Mouse (Mus musculus) bone marrow macrophage, adult 2 months (primary cell): Measurements from ENCODE around the gene Borcs6. TPM values are rescaled to one million over a fixed set of nuclear protein-coding genes. Genes with fewer than 3 reads are reported as not detected.
A peak's percentile ranks its signal among the peaks of the same experiment; 100 is the strongest.
"Not testable (repeated sequence)": the region's sequence is repeated elsewhere in the genome, so short reads cannot be mapped to it uniquely, and the experiment has no call there.

Source experiments
- H3K27ac ChIP-seq: 2 replicates; pipeline ENCODE4 v1.5.1; 2012; ENCODE audit warnings: low read depth, low read length; ENCODE audit not compliant: insufficient read depth
- H3K4me1 ChIP-seq: 2 replicates; pipeline ENCODE4 v1.6.1; 2012; ENCODE audit warnings: low read length; ENCODE audit not compliant: control insufficient read depth, insufficient read depth
- H3K4me3 ChIP-seq: 2 replicates; pipeline ENCODE4 v1.5.1; 2012; ENCODE audit warnings: mild to moderate bottlenecking, low read length, moderate library complexity; ENCODE audit not compliant: insufficient read depth
- CTCF ChIP-seq: IDR thresholded peaks from 2 replicates; pipeline ENCODE4 v1.5.1; 2012; ENCODE audit warnings: low read depth, mild to moderate bottlenecking, low read length, moderate library complexity
- POLR2A ChIP-seq: IDR thresholded peaks from 2 replicates; pipeline ENCODE4 v1.6.1; 2012; ENCODE audit warnings: mild to moderate bottlenecking, low read depth, low read length, borderline replicate concordance
- polyA plus RNA-seq: library from polyadenylated mRNA; stranded (reverse); fragments of >200 nt; gene quantifications from 2 replicates; pipeline ENCODE4 v1.2.4, GENCODE M21; 2012; ENCODE audit not compliant: missing spikeins, insufficient read depth, insufficient read length

Gene Borcs6
- polyA plus RNA-seq, 1 experiment = 36.9 TPM

- TF ChIP-seq CTCF = no peak
- no peak for TF ChIP-seq POLR2A
- Histone ChIP-seq H3K4me3 (no peak overlapping the region), H3K4me1 (peaks cover 5% of the 10 kb centered on the region), H3K27ac (no peak overlapping the region)
Measured at GRCm38 (mm10) chr11:69087082-69087481, 27.6 kb downstream of the Borcs6 start.

DNA sequence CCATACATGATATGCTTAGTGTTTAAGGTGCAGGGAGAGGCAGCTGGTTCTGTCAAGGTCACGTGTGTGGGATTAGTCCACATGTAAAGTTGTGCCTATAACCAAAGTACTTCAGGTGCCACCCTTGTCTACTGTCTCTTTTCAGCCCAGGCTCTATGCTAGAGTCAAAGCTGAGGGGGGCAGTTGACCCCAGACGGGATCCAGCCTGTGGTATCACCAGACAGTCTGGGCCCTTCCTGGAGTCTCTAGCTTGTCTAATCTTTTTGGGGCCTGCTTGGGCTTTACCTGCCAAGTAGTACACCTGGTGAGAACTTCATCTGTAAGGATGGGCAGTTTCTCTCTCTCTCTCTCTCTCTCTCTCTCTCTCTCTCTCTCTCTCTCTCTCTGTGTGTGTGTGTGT, 28.1 kb downstream of the Borcs6 start:
- peak overlapping the region; percentile 99; the same call in 1 of the 2 replicates for H3K4me3 ChIP-seq

DNA sequence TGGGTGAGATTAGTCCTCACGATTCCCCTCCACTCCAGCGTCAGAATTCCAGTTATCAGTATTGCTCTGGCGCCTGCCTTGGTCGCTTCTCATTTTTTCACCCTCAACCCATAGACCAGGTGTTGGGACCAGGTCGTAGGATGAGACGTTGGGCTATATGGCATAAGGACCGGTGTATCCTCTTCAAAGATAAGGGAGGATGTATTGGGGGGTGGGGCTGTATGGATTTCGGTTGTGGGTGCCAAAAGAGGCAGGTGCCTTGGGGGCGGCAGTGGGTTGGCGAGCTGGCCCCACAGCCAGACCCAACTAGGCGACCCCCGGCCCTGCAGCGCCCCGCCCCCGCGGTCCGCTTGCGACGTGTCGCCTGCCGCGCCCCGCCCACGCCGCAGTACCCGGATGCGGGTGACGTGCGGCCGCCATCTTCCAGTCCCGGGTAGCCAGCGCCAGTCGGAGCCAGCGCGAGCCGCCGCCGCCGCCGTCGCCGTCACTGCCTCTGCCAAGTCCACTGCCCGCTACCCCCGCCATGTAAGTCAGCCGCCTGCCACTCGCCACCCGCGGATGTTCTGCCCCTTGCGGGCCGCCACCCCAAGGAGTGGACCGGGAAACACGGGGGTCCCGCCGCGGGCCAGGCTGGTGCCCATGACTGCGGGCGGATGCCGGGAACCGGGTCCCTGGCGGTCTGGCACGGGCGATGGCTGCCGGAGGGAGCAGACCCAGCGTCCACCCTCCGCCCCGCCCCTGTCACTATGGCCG, 28.8 kb downstream of the Borcs6 start, which contains the start of gene Vamp2:
Gene Vamp2, plus strand, starts transcription at position 388 of the 753 bp plus-strand sequence.
- Histone ChIP-seq H3K4me3 (peak within 1 kb of the TSS; percentile 99), H3K27ac (peak within 1 kb of the TSS; percentile 74), H3K4me1 (peaks cover 5% of the 10 kb centered on the region)
- TF ChIP-seq POLR2A = no peak
- no peak for TF ChIP-seq CTCF

More for the DNA sequence above, 28.1 kb downstream of the Borcs6 start:
- Histone ChIP-seq H3K27ac (no peak overlapping the region), H3K4me1 (peaks cover 5% of the 10 kb centered on the region)
- TF ChIP-seq POLR2A (no peak), CTCF (no peak)

DNA sequence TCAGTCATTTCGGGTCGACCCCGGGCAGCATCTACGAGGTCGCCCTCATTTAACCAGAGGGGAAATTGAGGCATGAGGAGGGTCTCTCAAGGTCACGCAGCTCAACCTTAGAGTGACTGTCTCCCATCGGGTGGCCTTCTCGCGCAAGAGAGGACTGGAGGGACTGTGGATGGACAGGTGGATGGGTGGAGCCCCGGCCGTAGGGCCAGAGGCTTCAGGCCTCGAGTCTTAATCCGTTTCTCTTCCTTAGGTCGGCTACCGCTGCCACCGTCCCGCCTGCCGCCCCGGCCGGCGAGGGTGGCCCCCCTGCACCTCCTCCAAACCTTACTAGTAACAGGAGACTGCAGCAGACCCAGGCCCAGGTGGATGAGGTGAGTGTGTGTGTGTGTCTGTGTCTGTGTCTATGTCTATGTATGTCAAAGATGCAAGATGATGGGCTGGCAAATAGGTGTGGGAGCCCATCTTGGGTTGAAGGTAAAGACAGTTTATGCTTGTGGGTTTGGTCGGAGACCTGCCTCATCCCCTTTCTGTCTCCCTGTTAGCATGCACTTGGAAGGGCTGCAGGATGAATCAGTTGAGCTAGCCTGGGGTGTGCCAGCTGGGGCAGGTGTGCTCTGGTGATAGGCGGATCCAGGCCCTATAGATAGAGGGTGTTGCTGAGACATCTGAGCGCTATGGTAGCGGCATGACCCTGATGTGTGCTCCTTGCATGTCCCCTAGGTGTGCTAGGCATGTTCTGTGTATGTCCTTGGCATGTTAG, 29.5 kb downstream of the Borcs6 start:
- peaks cover 5% of the 10 kb centered on the region for H3K4me1 ChIP-seq
- H3K4me3 ChIP-seq = peak overlapping the region; percentile 99
- TF ChIP-seq POLR2A = no peak

DNA sequence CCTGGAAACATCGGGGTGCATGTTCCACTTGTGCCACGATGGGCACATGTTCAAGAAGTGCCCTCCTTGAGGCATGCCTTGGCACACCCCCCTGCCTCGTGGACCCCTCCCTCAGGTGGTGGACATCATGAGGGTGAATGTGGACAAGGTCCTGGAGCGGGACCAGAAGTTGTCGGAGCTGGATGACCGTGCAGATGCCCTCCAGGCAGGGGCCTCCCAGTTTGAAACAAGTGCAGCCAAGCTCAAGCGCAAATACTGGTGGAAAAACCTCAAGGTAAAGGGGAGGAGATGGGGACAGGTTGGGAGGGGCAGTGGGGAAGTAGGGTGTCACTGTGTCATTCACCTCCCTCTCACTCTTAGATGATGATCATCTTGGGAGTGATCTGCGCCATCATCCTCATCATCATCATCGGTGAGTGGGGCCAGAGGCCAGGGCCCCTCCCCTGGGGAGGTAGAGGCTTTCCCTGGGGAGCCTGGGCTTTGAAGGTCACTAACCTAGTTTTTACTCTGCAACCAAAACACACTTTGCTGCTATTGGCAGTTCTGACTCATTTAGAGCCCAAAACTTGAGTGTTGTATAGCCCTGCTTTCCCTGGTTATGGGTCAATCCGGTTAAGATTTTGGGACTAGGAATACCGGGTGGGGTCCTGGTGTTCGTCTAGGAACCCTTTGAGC, 30.2 kb downstream of the Borcs6 start:
- TF ChIP-seq POLR2A = no peak
- no peak for TF ChIP-seq CTCF
- H3K4me1 ChIP-seq = peaks cover 7% of the 10 kb centered on the region
- H3K4me3 ChIP-seq = peak overlapping the region; percentile 99
- no peak overlapping the region for H3K27ac ChIP-seq

More for the DNA sequence above, 29.5 kb downstream of the Borcs6 start:
- peak overlapping the region; percentile 74 for H3K27ac ChIP-seq

GRCm38 (mm10) chr11:69090367-69090766, 30.9 kb downstream of the Borcs6 start:
- TF ChIP-seq POLR2A (no peak), CTCF (no peak)
- Histone ChIP-seq H3K4me1 (peaks cover 7% of the 10 kb centered on the region), H3K4me3 (no peak overlapping the region), H3K27ac (no peak overlapping the region)

- Histone ChIP-seq H3K27ac (no peak overlapping the region), H3K4me1 (peaks cover 12% of the 10 kb centered on the region), H3K4me3 (no peak overlapping the region)
- TF ChIP-seq POLR2A = no peak
- no peak for TF ChIP-seq CTCF
Measured at GRCm38 (mm10) chr11:69091566-69092385, 32.3 kb downstream of the Borcs6 start.

DNA sequence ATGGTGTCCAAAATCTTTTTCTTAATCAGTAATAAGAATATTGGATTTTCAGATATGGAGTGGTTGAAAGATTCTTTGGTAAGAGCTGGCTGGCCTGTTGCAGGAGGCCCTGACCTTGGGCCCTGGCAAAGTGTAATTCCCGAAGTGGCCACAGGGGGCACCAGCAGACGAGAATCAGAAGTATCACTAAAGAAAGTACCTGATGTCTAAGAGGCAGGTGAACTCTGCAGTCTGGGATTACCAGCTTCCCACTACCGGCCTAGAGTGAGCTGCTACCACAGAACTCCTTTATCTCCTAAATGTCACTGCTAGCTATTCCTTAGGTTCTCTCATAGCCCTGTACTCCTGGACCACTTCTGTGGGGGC, 32.9 kb downstream of the Borcs6 start:
- no peak overlapping the region for H3K27ac ChIP-seq
- peaks cover 12% of the 10 kb centered on the region for H3K4me1 ChIP-seq
- no peak overlapping the region for H3K4me3 ChIP-seq
- peak; percentile 65 for TF ChIP-seq CTCF
- no peak for TF ChIP-seq POLR2A

DNA sequence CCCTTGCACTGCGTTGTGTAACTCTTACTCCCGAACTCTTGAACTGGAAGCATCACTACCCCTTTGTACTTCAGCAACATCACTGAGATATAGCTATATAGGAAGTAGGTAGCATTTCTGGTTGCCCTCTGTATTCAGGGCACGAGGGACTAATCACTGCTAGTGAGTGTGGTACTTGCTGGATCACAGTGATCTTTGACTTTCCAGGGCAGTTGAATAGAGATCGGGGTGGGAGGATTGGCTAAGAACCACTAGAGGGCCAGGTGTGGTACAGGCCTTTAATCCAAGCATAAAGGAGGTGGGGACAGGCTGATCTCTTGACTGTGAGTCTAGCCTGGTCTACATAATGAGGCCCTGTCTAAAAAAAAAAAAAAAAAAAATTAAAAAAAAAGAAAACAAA, 33.4 kb downstream of the Borcs6 start:
- Histone ChIP-seq H3K27ac (no peak overlapping the region), H3K4me1 (peaks cover 17% of the 10 kb centered on the region), H3K4me3 (no peak overlapping the region)
- TF ChIP-seq POLR2A (no peak), CTCF (no peak)

- not testable (repeated sequence) for H3K4me3 ChIP-seq, H3K27ac ChIP-seq
- H3K4me1 ChIP-seq = peaks cover 23% of the 10 kb centered on the region
Measured at GRCm38 (mm10) chr11:69093856-69094255, 34.3 kb downstream of the Borcs6 start.
